Mouse (Mus musculus) midbrain, embryonic 11.5 days (tissue): Measurements from ENCODE around the gene Tmem236. TPM values are rescaled to one million over a fixed set of nuclear protein-coding genes. Genes with fewer than 3 reads are reported as not detected.

Experiments used
- ATAC-seq: fragments of 200-750 bp; cut with Nextera tagmentation; 2 replicates; pipeline ENCODE4 v1.8.0; 2017; ENCODE audit warnings: moderate TSS enrichment, moderate library complexity; ENCODE audit not compliant: low FRiP score
- DNase-seq: peaks from one replicate; pipeline ENCODE4 v3.0.0; 2015; ENCODE audit warnings: low spot score; ENCODE audit errors: missing footprints
- H3K27ac ChIP-seq: fragments of 300-500 bp; sonication (generic); 2 replicates; pipeline ENCODE4 v1.5.1; 2014; ENCODE audit warnings: low read depth, low read length
- H3K27me3 ChIP-seq: fragments of 300-500 bp; sonication (generic); 2 replicates; pipeline ENCODE4 v1.6.1; 2014; ENCODE audit warnings: mild to moderate bottlenecking, low read length, moderate library complexity, mixed read lengths; ENCODE audit not compliant: control insufficient read depth, insufficient read depth
- H3K36me3 ChIP-seq: fragments of 300-500 bp; sonication (generic); 2 replicates; pipeline ENCODE4 v1.6.1; 2014; ENCODE audit warnings: mild to moderate bottlenecking, low read length, moderate library complexity, mixed read lengths; ENCODE audit not compliant: control insufficient read depth, insufficient read depth
- H3K4me1 ChIP-seq: fragments of 300-500 bp; sonication (generic); 2 replicates; pipeline ENCODE4 v1.6.1; 2014; ENCODE audit warnings: low read length; ENCODE audit not compliant: control insufficient read depth, insufficient read depth
- H3K4me2 ChIP-seq: fragments of 300-500 bp; sonication (generic); 2 replicates; pipeline ENCODE4 v1.6.1; 2014; ENCODE audit warnings: mild to moderate bottlenecking, moderate library complexity
- H3K4me3 ChIP-seq: fragments of 300-500 bp; sonication (generic); 2 replicates; pipeline ENCODE4 v1.5.1; 2014; ENCODE audit warnings: low read depth, low read length
- H3K9ac ChIP-seq: fragments of 300-500 bp; sonication (generic); 2 replicates; pipeline ENCODE4 v1.6.1; 2014; ENCODE audit warnings: low read length
- H3K9me3 ChIP-seq: fragments of 300-500 bp; sonication (generic); 2 replicates; pipeline ENCODE4 v1.6.1; 2016; ENCODE audit warnings: low read length; ENCODE audit not compliant: control insufficient read depth
- WGBS: fragments of 180-500 bp; shearing (Covaris S2); extraction: QIAGEN DNeasy Blood & Tissue Kit; methylation state at CpG from one replicate; pipeline ENCODE4 v1.1.7; 2014; 5-methylcytosine and 5-hydroxymethylcytosine counted together
- polyA plus RNA-seq: library from polyadenylated mRNA; unstranded; fragments of >200 nt; fragmentation: Nextera tagmentation; extraction: Ambion mirVana; gene quantifications from 2 replicates; pipeline ENCODE4 v1.2.1, GENCODE M21; 2014

Gene Tmem236
- 0.08 TPM in 1 of 2 replicates, not detected in the other for polyA plus RNA-seq

- H3K9me3 ChIP-seq = no peaks in the 10 kb centered on the region
- no peaks in the 10 kb centered on the region for H3K36me3 ChIP-seq
- no peak within 1 kb of the TSS for H3K4me2 ChIP-seq
- no peak within 1 kb of the TSS for H3K4me3 ChIP-seq
- no peaks in the 10 kb centered on the region for H3K4me1 ChIP-seq
- no peaks in the 10 kb centered on the region for H3K27me3 ChIP-seq
- ATAC-seq (no peak), DNase-seq (no peak)
- no peak within 1 kb of the TSS for H3K27ac ChIP-seq
- WGBS = 81% methylated on average over 3 of the region's 3 CpGs
- no peak within 1 kb of the TSS for H3K9ac ChIP-seq
Observed at GRCm38 (mm10) chr2:14174334-14174733, at the start of gene Tmem236. Tmem236 (plus strand) TSS chr2:14174523.

GRCm38 (mm10) chr2:14126387-14126786 is 47.9 kb upstream of the Tmem236 start:
- no peaks in the 10 kb centered on the region for H3K9me3 ChIP-seq
- no peaks in the 10 kb centered on the region for H3K27me3 ChIP-seq
- 92% methylated on average over 6 of the region's 6 CpGs for WGBS
- H3K27ac ChIP-seq = no peak overlapping the region
- no peak overlapping the region for H3K4me2 ChIP-seq
- no peak overlapping the region for H3K9ac ChIP-seq
- no peak for DNase-seq
- peaks cover 2% of the 10 kb centered on the region; the same call in 1 of the 2 replicates for H3K4me1 ChIP-seq
- H3K4me3 ChIP-seq = no peak overlapping the region
- H3K36me3 ChIP-seq = peaks cover 7% of the 10 kb centered on the region; the same call in 1 of the 2 replicates
- ATAC-seq = no peak

GRCm38 (mm10) chr2:14127629-14128028 is 46.7 kb upstream of the Tmem236 start:
- DNase-seq = no peak
- Histone ChIP-seq H3K4me1 (peaks cover 2% of the 10 kb centered on the region; the same call in 1 of the 2 replicates), H3K27me3 (no peaks in the 10 kb centered on the region), H3K9ac (no peak overlapping the region), H3K27ac (no peak overlapping the region), H3K4me3 (no peak overlapping the region), H3K4me2 (no peak overlapping the region), H3K9me3 (no peaks in the 10 kb centered on the region), H3K36me3 (peaks cover 7% of the 10 kb centered on the region; the same call in 1 of the 2 replicates)
- ATAC-seq = peak; percentile 84
- 43% methylated on average over 3 of the region's 3 CpGs for WGBS

- Histone ChIP-seq H3K4me2 (no peak overlapping the region), H3K27me3 (no peaks in the 10 kb centered on the region), H3K4me3 (no peak overlapping the region), H3K36me3 (peaks cover 7% of the 10 kb centered on the region; the same call in 1 of the 2 replicates), H3K9me3 (no peaks in the 10 kb centered on the region), H3K9ac (no peak overlapping the region), H3K4me1 (peaks cover 2% of the 10 kb centered on the region; the same call in 1 of the 2 replicates), H3K27ac (no peak overlapping the region)
- WGBS = 94% methylated on average over 12 of the region's 12 CpGs
- DNase-seq (no peak), ATAC-seq (no peak)
Observed at GRCm38 (mm10) chr2:14130641-14131339, 43.5 kb upstream of the Tmem236 start.

GRCm38 (mm10) chr2:14132468-14133326 is 41.6 kb upstream of the Tmem236 start:
- WGBS = 95% methylated on average over 4 of the region's 4 CpGs
- Histone ChIP-seq H3K27me3 (no peaks in the 10 kb centered on the region), H3K4me3 (no peak overlapping the region), H3K36me3 (peaks cover 7% of the 10 kb centered on the region; the same call in 1 of the 2 replicates), H3K4me1 (peaks cover 2% of the 10 kb centered on the region; the same call in 1 of the 2 replicates), H3K9ac (no peak overlapping the region), H3K9me3 (no peaks in the 10 kb centered on the region), H3K27ac (no peak overlapping the region), H3K4me2 (no peak overlapping the region)
- no peak for ATAC-seq
- DNase-seq = no peak

- H3K9ac ChIP-seq = no peak overlapping the region
- no peak overlapping the region for H3K4me2 ChIP-seq
- no peak for DNase-seq
- 79% methylated on average over 3 of the region's 3 CpGs for WGBS
- H3K27me3 ChIP-seq = no peaks in the 10 kb centered on the region
- H3K4me1 ChIP-seq = no peaks in the 10 kb centered on the region
- H3K9me3 ChIP-seq = no peaks in the 10 kb centered on the region
- no peak overlapping the region for H3K4me3 ChIP-seq
- H3K36me3 ChIP-seq = peaks cover 7% of the 10 kb centered on the region
- no peak for ATAC-seq
- H3K27ac ChIP-seq = no peak overlapping the region
Observed at GRCm38 (mm10) chr2:14136906-14137305, 37.4 kb upstream of the Tmem236 start.

- H3K27ac ChIP-seq = no peak overlapping the region
- no peak overlapping the region for H3K9ac ChIP-seq
- WGBS = 90% methylated on average over 6 of the region's 6 CpGs
- H3K36me3 ChIP-seq = peaks cover 12% of the 10 kb centered on the region
- no peaks in the 10 kb centered on the region for H3K27me3 ChIP-seq
- ATAC-seq = no peak
- H3K9me3 ChIP-seq = no peaks in the 10 kb centered on the region
- DNase-seq = no peak
- no peaks in the 10 kb centered on the region for H3K4me1 ChIP-seq
- no peak overlapping the region for H3K4me3 ChIP-seq
- no peak overlapping the region for H3K4me2 ChIP-seq
Observed at GRCm38 (mm10) chr2:14139590-14139989, 34.7 kb upstream of the Tmem236 start.

GRCm38 (mm10) chr2:14140044-14140443 is 34.3 kb upstream of the Tmem236 start:
- Histone ChIP-seq H3K9me3 (no peaks in the 10 kb centered on the region), H3K36me3 (peaks cover 12% of the 10 kb centered on the region), H3K27me3 (no peaks in the 10 kb centered on the region), H3K4me1 (no peaks in the 10 kb centered on the region), H3K4me3 (no peak overlapping the region), H3K9ac (no peak overlapping the region), H3K27ac (no peak overlapping the region), H3K4me2 (no peak overlapping the region)
- WGBS = 33% methylated on average over 2 of the region's 2 CpGs
- no peak for DNase-seq
- peak; percentile 42; the same call in 1 of the 2 replicates for ATAC-seq

GRCm38 (mm10) chr2:14145311-14145710 is 29.0 kb upstream of the Tmem236 start:
- no peak overlapping the region for H3K27ac ChIP-seq
- no peak overlapping the region for H3K4me3 ChIP-seq
- H3K4me1 ChIP-seq = no peaks in the 10 kb centered on the region
- no peak overlapping the region for H3K4me2 ChIP-seq
- H3K27me3 ChIP-seq = no peaks in the 10 kb centered on the region
- no peak for ATAC-seq
- DNase-seq = no peak
- no peak overlapping the region for H3K9ac ChIP-seq
- 94% methylated on average over 3 of the region's 3 CpGs for WGBS
- no peaks in the 10 kb centered on the region for H3K9me3 ChIP-seq
- peaks cover 7% of the 10 kb centered on the region for H3K36me3 ChIP-seq
